Mouse (Mus musculus) retina, adult 2 months (tissue): ENCODE measurements around the gene Tenm2.

Experiments used
- DNase-seq: peaks from one replicate; pipeline ENCODE4 v3.0.0-alpha.2; 2012; ENCODE audit warnings: low read depth, low spot score

The Tenm2 gene

GRCm38 (mm10) chr11:36902302-36902701 lies 333.5 kb downstream of the Tenm2 start:
- no peak for DNase-seq

DNA sequence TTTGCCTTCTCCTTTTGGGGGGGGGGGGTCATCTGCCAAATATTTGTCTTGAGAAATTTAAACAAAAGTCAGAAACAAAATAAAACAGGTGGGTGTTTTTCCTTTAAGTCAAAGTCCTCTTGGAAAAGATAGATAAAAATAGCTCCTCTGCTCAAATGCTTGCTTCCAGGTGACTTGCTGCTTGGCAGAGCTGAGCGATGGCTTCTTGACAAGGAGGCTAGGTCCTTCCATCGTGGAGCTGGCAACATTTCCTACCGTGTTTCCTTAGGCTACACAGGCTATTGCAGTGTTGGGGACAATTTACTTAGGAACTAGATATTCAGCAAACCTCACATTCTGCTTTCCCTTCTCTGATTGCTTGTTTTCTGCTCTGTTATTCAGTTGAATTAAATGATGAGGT lies 342.7 kb downstream of the Tenm2 start:
- no peak for DNase-seq

GRCm38 (mm10) chr11:36891106-36891505 lies 344.7 kb downstream of the Tenm2 start:
- no peak for DNase-seq

- no peak for DNase-seq
Observed at GRCm38 (mm10) chr11:36887490-36887889, 348.3 kb downstream of the Tenm2 start.

DNA sequence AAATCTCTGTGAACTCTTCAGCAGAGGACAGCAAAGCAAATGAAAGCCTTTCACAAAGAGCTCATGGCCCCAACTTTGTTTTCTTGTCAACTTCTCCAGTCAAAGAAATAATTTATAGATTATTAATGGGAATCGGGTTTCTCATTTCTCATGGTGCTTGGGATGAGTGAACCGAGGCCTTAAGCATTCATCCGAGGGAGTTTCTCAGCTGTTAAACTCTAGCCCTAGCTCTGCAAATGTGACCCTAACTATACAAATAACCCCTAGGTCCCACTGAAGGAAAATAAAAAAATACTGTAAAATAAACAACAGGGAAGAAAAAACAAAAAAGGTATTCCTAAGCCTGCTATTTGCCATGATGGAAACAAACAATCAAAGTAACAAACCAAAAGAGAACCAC lies 349.6 kb downstream of the Tenm2 start:
- no peak for DNase-seq

DNA sequence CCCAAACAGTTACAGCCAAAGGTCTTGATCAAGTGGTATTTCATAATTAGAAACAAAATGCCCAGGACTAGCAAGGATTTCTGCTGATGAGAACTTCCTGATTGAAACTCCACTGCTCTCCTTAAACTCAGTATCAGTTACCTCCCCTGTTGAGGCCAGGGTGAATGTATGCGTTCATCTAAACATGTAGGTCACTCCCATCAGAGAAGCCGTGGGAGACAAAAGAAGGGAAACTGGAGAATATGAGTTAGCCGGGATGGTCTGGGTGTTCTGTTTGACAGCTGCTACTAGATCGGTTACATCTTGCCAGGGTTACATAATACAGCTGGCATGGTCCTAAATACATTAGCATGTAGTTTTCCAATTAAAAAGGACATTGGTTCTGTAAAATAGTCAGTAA lies 362.8 kb downstream of the Tenm2 start:
- no peak for DNase-seq

DNA sequence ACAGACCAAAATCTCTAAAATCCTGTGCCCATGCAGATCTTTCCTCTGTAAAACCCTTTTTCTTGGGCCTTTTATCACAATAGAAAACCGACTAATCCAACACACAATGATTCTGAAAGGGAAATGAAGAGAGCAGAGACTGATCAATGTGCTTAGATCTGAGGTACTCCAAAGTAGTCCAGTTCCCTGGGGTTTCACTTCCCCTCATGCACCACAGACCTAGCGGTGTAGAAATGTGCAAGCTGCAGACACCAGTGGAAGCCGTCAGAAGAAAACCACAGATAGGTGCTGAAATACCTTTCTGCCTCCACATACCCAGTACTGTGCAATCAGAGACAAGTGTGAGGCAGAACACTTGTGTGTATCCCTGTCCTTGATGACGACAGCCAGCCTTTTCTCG lies 365.2 kb downstream of the Tenm2 start:
- DNase-seq: no peak

- DNase-seq: no peak
Observed at GRCm38 (mm10) chr11:36851690-36852089, 384.1 kb downstream of the Tenm2 start.

GRCm38 (mm10) chr11:36847451-36847850 lies 388.3 kb downstream of the Tenm2 start:
- no peak for DNase-seq

DNA sequence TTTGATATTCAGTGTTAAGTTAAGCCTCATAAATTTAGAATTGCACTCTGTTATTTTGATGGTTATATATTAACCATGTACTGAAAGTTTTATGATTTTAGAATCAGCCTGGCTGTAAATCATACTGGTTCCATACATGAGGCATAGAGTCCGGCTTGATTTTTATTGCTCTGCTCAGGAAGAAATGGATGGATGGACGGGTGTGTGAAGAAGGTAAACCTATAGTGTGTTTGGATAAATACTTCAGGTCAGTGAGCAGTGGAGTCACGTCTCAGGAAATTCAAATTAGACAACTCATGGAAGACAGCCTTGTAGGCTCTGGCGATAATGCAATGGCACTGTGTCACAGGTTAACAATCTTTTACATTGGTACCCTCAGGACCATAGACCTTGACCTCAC lies 402.9 kb downstream of the Tenm2 start:
- no peak for DNase-seq

GRCm38 (mm10) chr11:36831511-36831910 lies 404.3 kb downstream of the Tenm2 start:
- DNase-seq: no peak

GRCm38 (mm10) chr11:36824666-36825065 lies 411.1 kb downstream of the Tenm2 start:
- no peak for DNase-seq

DNA sequence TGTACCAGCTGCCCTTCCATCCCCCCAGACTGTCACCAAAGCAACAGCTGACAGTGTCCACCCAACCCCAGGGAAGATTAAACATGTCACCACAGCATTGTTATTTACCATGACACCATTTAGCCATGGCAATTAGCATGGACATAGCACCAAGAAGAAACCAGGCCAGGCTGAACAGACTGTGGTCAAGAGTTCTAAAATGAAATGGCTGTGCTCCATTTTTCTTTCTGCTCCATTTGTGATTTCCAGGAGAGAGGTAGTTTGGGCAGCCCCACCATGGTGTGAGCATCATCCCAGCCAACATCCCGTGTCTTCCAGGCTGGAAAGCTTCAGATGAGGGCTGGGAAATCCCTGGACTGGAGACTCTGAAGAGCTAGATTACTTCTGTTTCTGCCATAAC lies 431.1 kb downstream of the Tenm2 start:
- no peak for DNase-seq

DNA sequence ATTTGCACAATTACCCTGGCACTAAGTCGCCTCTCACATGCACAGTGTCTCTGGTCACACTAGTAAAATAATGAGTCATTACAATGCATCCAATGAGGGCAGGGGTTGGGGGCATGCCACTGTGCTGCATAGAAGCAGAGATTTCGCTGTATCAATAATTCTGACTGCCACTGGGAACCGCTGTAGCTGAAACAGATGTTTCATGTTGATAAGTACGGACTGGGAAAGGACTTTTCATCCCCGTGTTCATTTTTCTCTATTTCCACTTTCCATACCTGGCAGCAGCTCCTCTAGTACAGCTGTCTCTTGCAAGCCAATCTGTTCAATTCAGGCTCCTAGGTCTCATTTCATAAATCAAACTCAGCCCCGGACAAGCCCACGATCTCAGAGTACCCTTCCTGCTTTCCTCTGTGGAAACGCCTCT lies 433.5 kb downstream of the Tenm2 start:
- no peak for DNase-seq

DNA sequence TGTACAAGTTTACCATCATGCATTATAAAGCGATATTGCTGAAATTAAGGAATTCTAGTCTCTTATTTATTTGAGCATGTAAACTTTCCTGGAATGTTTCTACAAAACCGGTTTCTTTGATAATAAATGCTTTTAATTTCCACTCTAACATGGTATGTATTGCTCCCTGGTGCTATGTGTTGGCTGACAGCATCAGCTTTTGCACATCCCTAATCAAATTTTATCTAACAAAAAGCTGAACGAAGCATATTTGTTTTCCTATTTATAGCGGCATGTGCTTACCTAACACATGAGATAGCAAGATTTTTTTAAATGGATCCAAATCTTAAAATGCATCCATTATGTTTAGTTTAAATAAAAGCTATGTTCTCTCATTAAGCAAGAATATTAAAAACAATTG lies 434.1 kb downstream of the Tenm2 start:
- DNase-seq: no peak

GRCm38 (mm10) chr11:36799409-36799808 lies 436.4 kb downstream of the Tenm2 start:
- DNase-seq: no peak

GRCm38 (mm10) chr11:36758009-36758408 lies 477.8 kb downstream of the Tenm2 start:
- no peak for DNase-seq

DNA sequence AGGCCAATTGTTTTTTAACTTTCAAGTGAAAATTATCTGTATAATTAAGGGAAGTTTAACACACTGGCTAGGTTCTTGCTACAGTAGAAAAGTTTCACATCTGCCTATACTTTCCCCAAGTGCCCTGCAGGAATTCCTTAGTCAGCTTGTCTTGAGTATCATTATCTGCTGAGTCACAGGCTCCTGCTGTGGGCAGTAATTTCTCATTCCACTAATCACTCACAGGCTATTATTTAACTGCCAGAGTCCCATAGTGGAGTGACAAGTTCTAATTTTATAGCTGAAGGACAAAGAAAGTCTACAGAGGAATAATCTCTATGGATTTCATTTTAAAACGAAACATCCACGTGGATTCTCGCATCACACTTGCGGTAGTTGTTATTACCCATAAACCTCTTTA lies 489.5 kb downstream of the Tenm2 start:
- DNase-seq: no peak

- DNase-seq: no peak
Observed at GRCm38 (mm10) chr11:36727800-36728199, 508.0 kb downstream of the Tenm2 start.

GRCm38 (mm10) chr11:36702881-36703280 lies 532.9 kb downstream of the Tenm2 start:
- no peak for DNase-seq

- DNase-seq: no peak
Observed at GRCm38 (mm10) chr11:36700951-36701350, 534.8 kb downstream of the Tenm2 start.

GRCm38 (mm10) chr11:36700131-36700530 lies 535.6 kb downstream of the Tenm2 start:
- DNase-seq: no peak

GRCm38 (mm10) chr11:36698268-36698667 lies 537.5 kb downstream of the Tenm2 start:
- no peak for DNase-seq

- DNase-seq: no peak
Observed at GRCm38 (mm10) chr11:36697816-36698215, 537.9 kb downstream of the Tenm2 start.
